Mouse (Mus musculus) CD4-positive, CD25-positive, alpha-beta regulatory T cell, adult 9 weeks (primary cell): ENCODE data around the gene Fmo5. TPM values are rescaled to one million over a fixed set of nuclear protein-coding genes. Genes with fewer than 3 reads are reported as not detected.

ENCODE experiments used
- polyA plus RNA-seq: library from polyadenylated mRNA; unstranded; fragments of 100-300 nt; shearing (Covaris generic); gene quantifications from one replicate; pipeline ENCODE4 v1.2.1, GENCODE M21; 2017

Gene Fmo5
- 16.8 TPM for polyA plus RNA-seq

GRCm38 (mm10) chr3:97628391-97629001 lies at the start of gene Fmo5:
Fmo5 (plus strand) TSS chr3:97628804.

GRCm38 (mm10) chr3:97609845-97610410 lies 18.7 kb upstream of the Fmo5 start, which contains the start of gene Chd1l:
Chd1l (minus strand) TSS chr3:97610203.

GRCm38 (mm10) chr3:97657655-97658411 lies 29.2 kb downstream of the Fmo5 start, which contains the start of gene Prkab2:
Prkab2 (plus strand) TSS chr3:97658193.

GRCm38 (mm10) chr3:97674644-97675110 lies 46.1 kb downstream of the Fmo5 start, which contains the start of gene Gm17651:
Gm17651 (minus strand) TSS chr3:97674694.

Other genes starting within 250 kb of the Fmo5 start
- gene Olfr1402, start 206.8 kb upstream of the Fmo5 start, polyA plus RNA-seq: not detected
- gene Chd1l, start 18.6 kb upstream of the Fmo5 start, polyA plus RNA-seq: 32.3 TPM
- gene Prkab2, start 29.4 kb downstream of the Fmo5 start, polyA plus RNA-seq: 4.1 TPM
- not detected for gene Gm17651, start 45.9 kb downstream of the Fmo5 start, polyA plus RNA-seq